Mouse (Mus musculus): ENCODE results near the gene Psmb2. TPM values are rescaled to one million over a fixed set of nuclear protein-coding genes. Genes with fewer than 3 reads are reported as not detected.
A peak's percentile ranks its signal among the peaks of the same experiment; 100 is the strongest.

Psmb2 gene
- polyA plus RNA-seq, 1 experiment from 2014 or later = 438 TPM

- Histone ChIP-seq H3K9me3 (ENCODE audit: control insufficient read depth, low read length) (no peaks in the 10 kb centered on the region), H3K9ac (ENCODE audit: low read length) (no peak overlapping the region), H3K27me3 (ENCODE audit: control insufficient read depth, insufficient read depth, low read length) (peaks cover 37% of the 10 kb centered on the region), H3K4me1 (ENCODE audit: control insufficient read depth in 2 of 2, insufficient read depth in 2 of 2, low read length in 2 of 2) (peaks cover 0 to 8% of the 10 kb centered on the region in 2 experiments; a peak in 1 of 4 replicates), H3K36me3 (ENCODE audit: control insufficient read depth, insufficient read depth, low read length) (peaks cover 10% of the 10 kb centered on the region), H3K4me2 (ENCODE audit: low read length) (no peak overlapping the region), H3K27ac (replicated peaks in 1 of 2; ENCODE audit: control insufficient read depth in 1 of 2, insufficient read depth in 1 of 2, low read depth in 2 of 2, low read length in 2 of 2) (no peak overlapping the region), H3K4me3 (ENCODE audit: control insufficient read depth in 1 of 2, insufficient read depth in 1 of 2, low read depth in 1 of 2, low read length in 2 of 2) (no peak overlapping the region)
- ATAC-seq (ENCODE audit: insufficient number of reproducible peaks, insufficient read depth, low FRiP score, low read depth) = no peak
- 21% methylated on average over 10 of the region's 10 CpGs for WGBS
Measured at GRCm38 (mm10) chr4:126739966-126740676, 62.7 kb downstream of the Psmb2 start.

- WGBS = 2% methylated on average over 12 of the region's 12 CpGs
- 0 out of 4 replicates have a peak, but pooled peaks cover 0 to 3% of the 10 kb centered on the region in 2 experiments for H3K4me1 ChIP-seq (ENCODE audit: control insufficient read depth in 2 of 2, insufficient read depth in 2 of 2, low read length in 2 of 2)
- peaks cover 23% of the 10 kb centered on the region for H3K36me3 ChIP-seq (ENCODE audit: control insufficient read depth, insufficient read depth, low read length)
- peak overlapping the region; percentile 48 for H3K4me2 ChIP-seq (ENCODE audit: low read length)
- ATAC-seq (ENCODE audit: insufficient number of reproducible peaks, insufficient read depth, low FRiP score, low read depth) = no peak
- no peak overlapping the region for H3K4me3 ChIP-seq (ENCODE audit: control insufficient read depth in 1 of 2, insufficient read depth in 1 of 2, low read depth in 1 of 2, low read length in 2 of 2)
- peak overlapping the region; percentile 42; the same call in 1 of the 2 replicates for H3K9ac ChIP-seq (ENCODE audit: low read length)
- no peak overlapping the region for H3K27ac ChIP-seq (replicated peaks in 1 of 2; ENCODE audit: control insufficient read depth in 1 of 2, insufficient read depth in 1 of 2, low read depth in 2 of 2, low read length in 2 of 2)
- H3K27me3 ChIP-seq (ENCODE audit: control insufficient read depth, insufficient read depth, low read length) = peaks cover 24% of the 10 kb centered on the region
- no peaks in the 10 kb centered on the region for H3K9me3 ChIP-seq (ENCODE audit: control insufficient read depth, low read length)
Measured at GRCm38 (mm10) chr4:126741448-126741847, 64.0 kb downstream of the Psmb2 start.

GRCm38 (mm10) chr4:126742976-126743375, 65.5 kb downstream of the Psmb2 start:
- H3K9me3 ChIP-seq (ENCODE audit: control insufficient read depth, low read length) = no peaks in the 10 kb centered on the region
- peaks cover 8% of the 10 kb centered on the region for H3K27me3 ChIP-seq (ENCODE audit: control insufficient read depth, insufficient read depth, low read length)
- no peak overlapping the region for H3K4me3 ChIP-seq (ENCODE audit: control insufficient read depth in 1 of 2, insufficient read depth in 1 of 2, low read depth in 1 of 2, low read length in 2 of 2)
- WGBS = 31% methylated on average over 2 of the region's 2 CpGs
- peaks cover 33% of the 10 kb centered on the region for H3K36me3 ChIP-seq (ENCODE audit: control insufficient read depth, insufficient read depth, low read length)
- H3K9ac ChIP-seq (ENCODE audit: low read length) = no peak overlapping the region
- ATAC-seq (ENCODE audit: insufficient number of reproducible peaks, insufficient read depth, low FRiP score, low read depth) = no peak
- no peak overlapping the region for H3K27ac ChIP-seq (replicated peaks in 1 of 2; ENCODE audit: control insufficient read depth in 1 of 2, insufficient read depth in 1 of 2, low read depth in 2 of 2, low read length in 2 of 2)
- no peak overlapping the region for H3K4me2 ChIP-seq (ENCODE audit: low read length)
- 0 out of 4 replicates have a peak, but pooled peaks cover 0 to 3% of the 10 kb centered on the region in 2 experiments for H3K4me1 ChIP-seq (ENCODE audit: control insufficient read depth in 2 of 2, insufficient read depth in 2 of 2, low read length in 2 of 2)

- no peak overlapping the region for H3K4me3 ChIP-seq (ENCODE audit: control insufficient read depth in 1 of 2, insufficient read depth in 1 of 2, low read depth in 1 of 2, low read length in 2 of 2)
- peaks cover 41% of the 10 kb centered on the region for H3K36me3 ChIP-seq (ENCODE audit: control insufficient read depth, insufficient read depth, low read length)
- H3K4me2 ChIP-seq (ENCODE audit: low read length) = no peak overlapping the region
- ATAC-seq (ENCODE audit: insufficient number of reproducible peaks, insufficient read depth, low FRiP score, low read depth) = no peak
- H3K9me3 ChIP-seq (ENCODE audit: control insufficient read depth, low read length) = no peaks in the 10 kb centered on the region
- 11% methylated on average over 11 of the region's 11 CpGs for WGBS
- H3K9ac ChIP-seq (ENCODE audit: low read length) = no peak overlapping the region
- H3K4me1 ChIP-seq (ENCODE audit: control insufficient read depth in 2 of 2, insufficient read depth in 2 of 2, low read length in 2 of 2) = 0 out of 4 replicates have a peak, but pooled peaks cover 0 to 3% of the 10 kb centered on the region in 2 experiments
- H3K27ac ChIP-seq (replicated peaks in 1 of 2; ENCODE audit: control insufficient read depth in 1 of 2, insufficient read depth in 1 of 2, low read depth in 2 of 2, low read length in 2 of 2) = no peak overlapping the region
- peaks cover 1% of the 10 kb centered on the region for H3K27me3 ChIP-seq (ENCODE audit: control insufficient read depth, insufficient read depth, low read length)
Measured at GRCm38 (mm10) chr4:126743713-126744112, 66.3 kb downstream of the Psmb2 start.

DNA sequence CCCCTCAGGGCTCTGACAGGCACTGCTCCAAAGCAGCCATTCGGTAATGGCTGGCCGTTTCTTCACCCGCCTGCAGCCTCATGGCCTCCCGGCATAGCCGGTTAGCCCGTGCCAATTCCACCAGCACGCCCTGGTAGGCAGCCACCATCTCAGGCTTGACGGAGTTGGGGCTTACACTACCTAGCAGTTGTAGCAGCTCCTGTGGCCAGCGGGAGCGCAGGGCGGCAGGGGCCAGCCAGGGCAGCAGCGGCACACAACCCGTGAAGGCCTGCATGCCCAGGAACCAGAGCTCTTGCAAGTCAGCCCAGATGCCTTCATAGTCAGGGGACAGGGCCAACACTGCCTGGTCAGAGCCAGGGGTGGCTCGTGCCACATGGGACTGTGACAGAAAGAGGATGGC, 67.4 kb downstream of the Psmb2 start:
- ATAC-seq (ENCODE audit: insufficient number of reproducible peaks, insufficient read depth, low FRiP score, low read depth) = no peak
- peaks cover 0 to 6% of the 10 kb centered on the region in 2 experiments; a peak in 1 of 4 replicates for H3K4me1 ChIP-seq (ENCODE audit: control insufficient read depth in 2 of 2, insufficient read depth in 2 of 2, low read length in 2 of 2)
- 85% methylated on average over 14 of the region's 14 CpGs for WGBS
- no peaks in the 10 kb centered on the region for H3K9me3 ChIP-seq (ENCODE audit: control insufficient read depth, low read length)
- no peak overlapping the region for H3K9ac ChIP-seq (ENCODE audit: low read length)
- H3K36me3 ChIP-seq (ENCODE audit: control insufficient read depth, insufficient read depth, low read length) = peaks cover 52% of the 10 kb centered on the region
- no peaks in the 10 kb centered on the region for H3K27me3 ChIP-seq (ENCODE audit: control insufficient read depth, insufficient read depth, low read length)
- no peak overlapping the region for H3K27ac ChIP-seq (replicated peaks in 1 of 2; ENCODE audit: control insufficient read depth in 1 of 2, insufficient read depth in 1 of 2, low read depth in 2 of 2, low read length in 2 of 2)
- no peak overlapping the region for H3K4me2 ChIP-seq (ENCODE audit: low read length)
- no peak overlapping the region for H3K4me3 ChIP-seq (ENCODE audit: control insufficient read depth in 1 of 2, insufficient read depth in 1 of 2, low read depth in 1 of 2, low read length in 2 of 2)

DNA sequence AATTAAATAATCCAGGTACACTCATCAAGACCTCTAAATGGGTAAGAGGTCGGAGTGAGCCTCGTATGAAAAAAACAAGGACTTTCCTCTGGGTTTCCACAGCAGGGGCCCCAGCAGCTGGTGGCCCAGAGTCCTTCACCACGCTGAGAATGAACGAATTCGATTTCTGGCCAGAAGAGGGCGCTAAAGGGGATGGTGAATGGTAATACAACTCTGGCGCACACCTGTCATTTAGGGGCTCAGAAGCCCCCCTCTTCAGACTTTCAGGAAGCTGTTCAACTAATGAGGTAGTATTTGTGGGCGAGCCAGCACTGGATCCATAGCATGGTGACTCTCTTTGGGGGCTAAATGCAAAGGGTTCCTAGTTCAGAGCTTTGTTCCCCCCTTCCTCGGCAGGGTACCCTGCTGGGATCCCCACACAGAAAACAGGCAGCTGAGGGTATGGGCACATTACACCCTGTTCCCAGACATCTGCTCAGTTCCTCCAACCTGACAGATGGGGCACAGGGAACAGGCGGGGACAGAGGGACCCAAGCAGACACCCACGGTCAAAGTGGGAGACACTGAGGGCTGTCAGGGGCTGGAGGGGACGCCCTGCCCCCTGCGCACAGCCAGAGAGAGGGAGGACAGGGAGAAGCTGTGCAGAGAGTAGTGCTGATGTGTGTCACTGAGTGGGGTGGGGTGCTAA, 68.2 kb downstream of the Psmb2 start:
- no peak overlapping the region for H3K4me3 ChIP-seq (ENCODE audit: control insufficient read depth in 1 of 2, insufficient read depth in 1 of 2, low read depth in 1 of 2, low read length in 2 of 2)
- H3K4me1 ChIP-seq (ENCODE audit: control insufficient read depth in 2 of 2, insufficient read depth in 2 of 2, low read length in 2 of 2) = peaks cover 0 to 6% of the 10 kb centered on the region in 2 experiments; a peak in 1 of 4 replicates
- H3K9ac ChIP-seq (ENCODE audit: low read length) = no peak overlapping the region
- H3K9me3 ChIP-seq (ENCODE audit: control insufficient read depth, low read length) = no peaks in the 10 kb centered on the region
- H3K4me2 ChIP-seq (ENCODE audit: low read length) = no peak overlapping the region
- H3K27me3 ChIP-seq (ENCODE audit: control insufficient read depth, insufficient read depth, low read length) = no peaks in the 10 kb centered on the region
- peaks cover 58% of the 10 kb centered on the region for H3K36me3 ChIP-seq (ENCODE audit: control insufficient read depth, insufficient read depth, low read length)
- H3K27ac ChIP-seq (replicated peaks in 1 of 2; ENCODE audit: control insufficient read depth in 1 of 2, insufficient read depth in 1 of 2, low read depth in 2 of 2, low read length in 2 of 2) = no peak overlapping the region
- whole genome bisulfite sequencing = 44% methylated on average over 13 of the region's 13 CpGs
- no peak for ATAC-seq (ENCODE audit: insufficient number of reproducible peaks, insufficient read depth, low FRiP score, low read depth)

- Histone ChIP-seq H3K36me3 (ENCODE audit: control insufficient read depth, insufficient read depth, low read length) (peaks cover 58% of the 10 kb centered on the region), H3K27me3 (ENCODE audit: control insufficient read depth, insufficient read depth, low read length) (no peaks in the 10 kb centered on the region)
- WGBS = 69% methylated on average over 10 of the region's 10 CpGs
Measured at GRCm38 (mm10) chr4:126746194-126746840, 68.9 kb downstream of the Psmb2 start.

More at GRCm38 (mm10) chr4:126746194-126746840, 68.9 kb downstream of the Psmb2 start:
- Histone ChIP-seq H3K27ac (replicated peaks in 1 of 2; ENCODE audit: control insufficient read depth in 1 of 2, insufficient read depth in 1 of 2, low read depth in 2 of 2, low read length in 2 of 2) (no peak overlapping the region), H3K9me3 (ENCODE audit: control insufficient read depth, low read length) (no peaks in the 10 kb centered on the region), H3K9ac (ENCODE audit: low read length) (no peak overlapping the region), H3K4me1 (ENCODE audit: control insufficient read depth in 2 of 2, insufficient read depth in 2 of 2, low read length in 2 of 2) (peaks cover 0 to 6% of the 10 kb centered on the region in 2 experiments; a peak in 1 of 4 replicates), H3K4me3 (ENCODE audit: control insufficient read depth in 1 of 2, insufficient read depth in 1 of 2, low read depth in 1 of 2, low read length in 2 of 2) (no peak overlapping the region), H3K4me2 (ENCODE audit: low read length) (no peak overlapping the region)
- ATAC-seq (ENCODE audit: insufficient number of reproducible peaks, insufficient read depth, low FRiP score, low read depth) = no peak

All from heart, embryonic 14.5 days (tissue).